Mouse (Mus musculus) cerebellum, adult 2 months (tissue): Measurements from ENCODE around the gene 1520401A03Rik.

ENCODE experiments used
- CTCF ChIP-seq: fragments of 200-500 bp; IDR thresholded peaks from 2 replicates; pipeline ENCODE4 v1.5.1; 2011; ENCODE audit warnings: low read depth, mild to moderate bottlenecking, control low read depth, low read length, moderate library complexity, borderline replicate concordance; ENCODE audit not compliant: insufficient read depth
- POLR2A ChIP-seq: fragments of 200-500 bp; IDR thresholded peaks from 2 replicates; pipeline ENCODE4 v1.6.1; 2011; ENCODE audit warnings: low read length, control low read depth, borderline replicate concordance; ENCODE audit not compliant: insufficient read depth

GRCm38 (mm10) chr17:23740136-23740584, 17.6 kb upstream of the 1520401A03Rik start:
- TF ChIP-seq POLR2A (peak; percentile 81), CTCF (no peak)
